ENCODE assay signal across 9 mouse cellular contexts in the genomic region with DNA sequence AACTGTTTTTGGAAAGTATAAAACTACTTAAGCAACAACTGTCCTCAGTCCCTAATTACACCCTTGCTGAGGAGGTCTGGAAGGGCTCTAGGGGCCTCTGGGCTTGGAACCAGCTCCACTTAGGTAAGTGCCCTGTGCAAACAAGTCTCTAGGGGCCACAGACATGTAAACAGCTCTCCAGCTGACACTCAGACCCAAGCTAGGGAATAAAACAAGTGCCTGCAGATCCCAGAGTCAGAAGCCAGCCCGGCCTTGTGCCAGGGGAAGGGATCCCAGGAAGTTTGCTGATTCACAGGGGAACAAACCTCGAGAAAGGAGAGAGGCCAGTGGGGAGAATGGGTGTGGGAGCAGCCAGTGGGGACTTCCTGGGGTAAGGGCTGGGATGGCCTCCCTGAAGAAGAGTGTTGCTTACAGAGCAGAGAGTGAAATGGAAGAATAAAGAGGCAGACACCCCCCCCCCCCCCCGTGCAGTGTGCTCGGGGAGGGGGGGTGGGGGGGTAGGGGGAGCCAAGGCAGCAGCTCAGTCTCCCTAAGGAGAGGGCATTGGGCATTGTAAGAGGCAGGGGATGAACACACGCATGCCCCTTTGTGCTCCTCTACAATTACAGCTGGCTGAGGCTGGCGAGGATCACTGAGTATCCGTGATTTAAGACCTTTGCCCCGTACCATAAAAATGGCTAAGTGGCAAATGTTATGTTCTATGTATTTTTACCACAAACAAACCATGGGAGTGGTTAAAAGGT.
A peak's percentile ranks its signal among the peaks of the same experiment; 100 is the strongest.
DNase-seq lines count a peak whose midpoint lies in the region; ATAC-seq and TF ChIP-seq lines count a peak whose summit lies in the region.
"Had no signal": no experiment of that assay in that cellular context is flagged by ENCODE, and none has a peak within 500 bp of the region (broad histone marks: within the 10 kb centered on the region; RNA-seq: fewer than 3 reads in every experiment).

No protein-coding gene starts in this region.

- H3K27me3 ChIP-seq in kidney, postnatal 0 days (ENCODE audit: insufficient read depth, low read length): no peaks in the 10 kb centered on the region
- H3K27me3 ChIP-seq in heart, embryonic 16.5 days (ENCODE audit: control insufficient read depth, insufficient read depth, low read length): no peaks in the 10 kb centered on the region
- no peaks in the 10 kb centered on the region for H3K27me3 ChIP-seq in limb, embryonic 15.5 days
- no peaks in the 10 kb centered on the region for H3K27me3 ChIP-seq in small intestine, adult 2 months (ENCODE audit: control insufficient read depth, insufficient read depth, low read length)

- no peak overlapping the region for H3K4me2 ChIP-seq in kidney, postnatal 0 days (ENCODE audit: low read length)
- no peak overlapping the region for H3K4me2 ChIP-seq in heart, embryonic 16.5 days (ENCODE audit: low read depth, low read length)
- H3K4me2 ChIP-seq in limb, embryonic 15.5 days: no peak overlapping the region

- DNase-seq in kidney, postnatal 0 days (ENCODE audit: low spot score): no peak
- no peak for DNase-seq in kidney, postnatal 4 days
- DNase-seq in left cerebral cortex, postnatal 4 days: no peak
- DNase-seq in layer of hippocampus, adult 9-10 months (ENCODE audit: low spot score): no peak
- DNase-seq: liver, postnatal 0 days; right cerebral cortex, postnatal 25 days had no signal

- H3K4me1 ChIP-seq in kidney, postnatal 0 days (replicated peaks; ENCODE audit: insufficient read depth, low read length): 0 out of 2 replicates have a peak, but pooled peaks cover 10% of the 10 kb centered on the region
- H3K4me1 ChIP-seq in heart, embryonic 16.5 days (ENCODE audit: control insufficient read depth, insufficient read depth, low read length): peaks cover 24% of the 10 kb centered on the region
- peaks cover 20% of the 10 kb centered on the region for H3K4me1 ChIP-seq in limb, embryonic 15.5 days
- H3K4me1 ChIP-seq in small intestine, adult 2 months (ENCODE audit: control insufficient read depth, insufficient read depth, insufficient read length, low read length): peaks cover 26% of the 10 kb centered on the region

- no peak for ATAC-seq in kidney, postnatal 0 days (replicated peaks; ENCODE audit: low FRiP score, low read depth)
- no peak for ATAC-seq in heart, embryonic 16.5 days (replicated peaks; ENCODE audit: extremely low read depth, insufficient read depth, low FRiP score)
- no peak for ATAC-seq in limb, embryonic 15.5 days (ENCODE audit: insufficient number of reproducible peaks, low FRiP score, low TSS enrichment, low read depth)
- ATAC-seq: liver, postnatal 0 days had no signal

- WGBS in kidney, postnatal 0 days: 46% methylated on average over 6 of the region's 8 CpGs
- WGBS in heart, embryonic 16.5 days: 50% methylated on average over 8 of the region's 8 CpGs
- WGBS in limb, embryonic 15.5 days: 35% methylated on average over 6 of the region's 8 CpGs
- 17% methylated on average over 8 of the region's 8 CpGs for WGBS in small intestine, adult 2 months

- no peaks in the 10 kb centered on the region for H3K9me3 ChIP-seq in kidney, postnatal 0 days (replicated peaks; ENCODE audit: low read length)
- H3K9me3 ChIP-seq in heart, embryonic 16.5 days (replicated peaks; ENCODE audit: control insufficient read depth, low read length): no peaks in the 10 kb centered on the region
- no peaks in the 10 kb centered on the region for H3K9me3 ChIP-seq in limb, embryonic 15.5 days

- no peak for TF ChIP-seq POLR2A in small intestine, adult 2 months (IDR thresholded peaks at IDR 0.05; ENCODE audit: low read depth, low read length)

- no peaks in the 10 kb centered on the region for H3K36me3 ChIP-seq in kidney, postnatal 0 days (ENCODE audit: insufficient read depth, low read length)
- H3K36me3 ChIP-seq in heart, embryonic 16.5 days (ENCODE audit: control insufficient read depth, insufficient read depth): no peaks in the 10 kb centered on the region
- no peaks in the 10 kb centered on the region for H3K36me3 ChIP-seq in limb, embryonic 15.5 days
- no peaks in the 10 kb centered on the region for H3K36me3 ChIP-seq in small intestine, adult 2 months (ENCODE audit: control insufficient read depth, insufficient read depth, low read length)

- intact Hi-C loops in left cerebral cortex, postnatal 4 days (cut with DNase I): no loop called here

- no peak overlapping the region for H3K9ac ChIP-seq in kidney, postnatal 0 days (ENCODE audit: low read depth, low read length)
- no peak overlapping the region for H3K9ac ChIP-seq in heart, embryonic 16.5 days (ENCODE audit: low read length)
- no peak overlapping the region for H3K9ac ChIP-seq in limb, embryonic 15.5 days
- H3K9ac ChIP-seq: liver, postnatal 0 days had no signal

- no peak overlapping the region for H3K4me3 ChIP-seq in kidney, postnatal 0 days (replicated peaks; ENCODE audit: low read depth, low read length)
- H3K4me3 ChIP-seq in heart, embryonic 16.5 days (ENCODE audit: low read length): no peak overlapping the region
- no peak overlapping the region for H3K4me3 ChIP-seq in limb, embryonic 15.5 days
- no peak overlapping the region for H3K4me3 ChIP-seq in small intestine, adult 2 months (ENCODE audit: low read depth, low read length)

- peak overlapping the region; percentile 44; the same call in 1 of the 2 replicates for H3K27ac ChIP-seq in kidney, postnatal 0 days
- peak overlapping the region; percentile 4 for H3K27ac ChIP-seq in heart, embryonic 16.5 days (ENCODE audit: low read length)
- H3K27ac ChIP-seq in limb, embryonic 15.5 days: peak overlapping the region; percentile 11; the same call in 1 of the 2 replicates
- peak overlapping the region; percentile 98 for H3K27ac ChIP-seq in small intestine, adult 2 months (ENCODE audit: insufficient read depth, low read depth, low read length)

- no peak for TF ChIP-seq CTCF in kidney, postnatal 0 days (IDR thresholded peaks at IDR 0.05; ENCODE audit: low read depth)
- no peak for TF ChIP-seq CTCF in small intestine, adult 2 months (IDR thresholded peaks at IDR 0.05; ENCODE audit: extremely low read depth, insufficient read length, insufficient replicate concordance, low read depth, low read length)

Comparison
In these comparisons a context has a peak if more than half of its experiments do, and no peak if none do; other contexts are left out.
1. H3K27ac ChIP-seq: peak in every context shown above with its lines; median percentile 98 in small intestine, adult 2 months; 44 in kidney, postnatal 0 days; 11 in limb, embryonic 15.5 days; 4 in heart, embryonic 16.5 days.